Mouse (Mus musculus) left cerebral cortex, postnatal 4 days (tissue): ENCODE data around the gene Olfr96. TPM values are rescaled to one million over a fixed set of nuclear protein-coding genes. Genes with fewer than 3 reads are reported as not detected.

ENCODE experiments used
- DNase-seq: peaks from one replicate; pipeline ENCODE4 v3.0.0-alpha.2; 2022
- intact Hi-C: fragments of 180-260 bp; cut with DNase I; formaldehyde crosslinking; loops from one replicate; pipeline ENCODE4 v1.15.1; 2025
- total RNA-seq, 2 experiments: library from RNA; stranded (reverse); gene quantifications; 2 replicates each; pipeline ENCODE4 v1.2.3; 2021

The Olfr96 gene
- total RNA-seq, 2 experiments from 2014 or later, result not detected

- intact Hi-C loops, result no loop called here
- peak; percentile 77 for DNase-seq
Observed at GRCm38 (mm10) chr17:37270058-37270701, 50.2 kb downstream of the Olfr96 start, which contains the start of gene H2-M3. H2-M3 (plus strand) TSS chr17:37270220.

- intact Hi-C loops, result no loop called here
- DNase-seq, result no peak
Observed at GRCm38 (mm10) chr17:37270702-37271092, 50.8 kb downstream of the Olfr96 start.

- intact Hi-C loops, result no loop called here
- no peak for DNase-seq
Observed at GRCm38 (mm10) chr17:37275626-37276248, 55.8 kb downstream of the Olfr96 start.

Other genes starting within 250 kb of the Olfr96 start
- gene 2410137M14Rik, start 238.9 kb upstream of the Olfr96 start, total RNA-seq, result 1 to 10 TPM in 1 of 2 experiments, not detected in 1; 1.1 TPM
- 1 to 10 TPM; 6.0 to 6.5 TPM for gene H2-M5, start 230.6 kb upstream of the Olfr96 start, total RNA-seq
- gene Zfp57, start 219.0 kb upstream of the Olfr96 start, total RNA-seq, result 100 to 1,000 TPM; 218 to 227 TPM
- gene Mog, start 196.7 kb upstream of the Olfr96 start, total RNA-seq, result under 1 TPM in 1 of 2 experiments, not detected in 1; 0.20 TPM
- 100 to 1,000 TPM; 430 to 482 TPM for gene Gabbr1, start 174.2 kb upstream of the Olfr96 start, total RNA-seq
- not detected for gene Olfr90, start 131.6 kb upstream of the Olfr96 start, total RNA-seq
- gene Olfr91, start 121.9 kb upstream of the Olfr96 start, total RNA-seq, result not detected
- gene Olfr92, start 100.1 kb upstream of the Olfr96 start, total RNA-seq, result not detected
- gene Olfr93, start 58.7 kb upstream of the Olfr96 start, total RNA-seq, result not detected
- not detected for gene Ubd, start 26.3 kb upstream of the Olfr96 start, total RNA-seq
- gene Olfr94, start 19.2 kb upstream of the Olfr96 start, total RNA-seq, result not detected
- not detected for gene Olfr95, start 7.0 kb upstream of the Olfr96 start, total RNA-seq
- not detected for gene Olfr97, start 17.2 kb downstream of the Olfr96 start, total RNA-seq
- gene Olfr98, start 43.6 kb downstream of the Olfr96 start, total RNA-seq, result not detected
- 1 to 10 TPM; 1.6 to 1.7 TPM for gene H2-M3, start 50.1 kb downstream of the Olfr96 start, total RNA-seq
- gene Olfr99, start 63.3 kb downstream of the Olfr96 start, total RNA-seq, result not detected
- gene Olfr101, start 84.2 kb downstream of the Olfr96 start, total RNA-seq, result not detected
- gene Olfr102, start 96.9 kb downstream of the Olfr96 start, total RNA-seq, result not detected
- not detected for gene Olfr103, start 119.6 kb downstream of the Olfr96 start, total RNA-seq
- not detected for gene Olfr104-ps, start 139.4 kb downstream of the Olfr96 start, total RNA-seq
- gene Olfr105-ps, start 158.9 kb downstream of the Olfr96 start, total RNA-seq, result not detected
- gene Olfr106-ps, start 170.2 kb downstream of the Olfr96 start, total RNA-seq, result not detected
- not detected for gene Olfr107, start 179.1 kb downstream of the Olfr96 start, total RNA-seq
- gene Olfr108, start 225.3 kb downstream of the Olfr96 start, total RNA-seq, result not detected
- not detected for gene Olfr109, start 238.8 kb downstream of the Olfr96 start, total RNA-seq